Mouse (Mus musculus): ENCODE measurements around the gene Lmntd1. TPM values are rescaled to one million over a fixed set of nuclear protein-coding genes. Genes with fewer than 3 reads are reported as not detected.
A peak's percentile ranks its signal among the peaks of the same experiment; 100 is the strongest.

The Lmntd1 gene
- polyA plus RNA-seq, 1 experiment from 2014 or later, result 0.15 TPM

- Histone ChIP-seq H3K9me3 (no peaks in the 10 kb centered on the region), H3K36me3 (replicated peaks) (no peaks in the 10 kb centered on the region), H3K4me3 (no peak overlapping the region), H3K27ac (replicated peaks) (0 out of 2 replicates have a peak overlapping the region, but pooled peaks have one; percentile 37), H3K4me1 (peaks cover 30% of the 10 kb centered on the region), H3K27me3 (replicated peaks; ENCODE audit: low read depth, poor library complexity, severe bottlenecking) (no peaks in the 10 kb centered on the region)
- DNase-seq (ENCODE audit: low spot score), result no peak
- WGBS, result 86% methylated on average over 8 of the region's 8 CpGs
Observed at GRCm38 (mm10) chr6:145433897-145434296, 180.2 kb downstream of the Lmntd1 start.

GRCm38 (mm10) chr6:145432711-145433708 lies 181.1 kb downstream of the Lmntd1 start:
- Histone ChIP-seq H3K36me3 (replicated peaks) (no peaks in the 10 kb centered on the region), H3K9me3 (no peaks in the 10 kb centered on the region), H3K4me3 (no peak overlapping the region), H3K4me1 (peaks cover 30% of the 10 kb centered on the region), H3K27ac (replicated peaks) (peak overlapping the region; percentile 67), H3K27me3 (replicated peaks; ENCODE audit: low read depth, poor library complexity, severe bottlenecking) (no peaks in the 10 kb centered on the region)
- peak; percentile 56 for DNase-seq (ENCODE audit: low spot score)
- 64% methylated on average over 11 of the region's 11 CpGs for WGBS

- WGBS, result 50% methylated on average over 14 of the region's 14 CpGs
- Histone ChIP-seq H3K27ac (replicated peaks) (peak overlapping the region; percentile 79), H3K36me3 (replicated peaks) (no peaks in the 10 kb centered on the region), H3K4me1 (peaks cover 30% of the 10 kb centered on the region), H3K27me3 (replicated peaks; ENCODE audit: low read depth, poor library complexity, severe bottlenecking) (no peaks in the 10 kb centered on the region), H3K9me3 (no peaks in the 10 kb centered on the region), H3K4me3 (peak overlapping the region; percentile 17; the same call in 1 of the 2 replicates)
- DNase-seq (ENCODE audit: low spot score), result peak; percentile 51
Observed at GRCm38 (mm10) chr6:145431747-145432146, 182.4 kb downstream of the Lmntd1 start.

GRCm38 (mm10) chr6:145427411-145427810 lies 186.7 kb downstream of the Lmntd1 start:
- DNase-seq (ENCODE audit: low spot score), result no peak
- no peaks in the 10 kb centered on the region for H3K9me3 ChIP-seq
- H3K36me3 ChIP-seq (replicated peaks), result no peaks in the 10 kb centered on the region
- no peak overlapping the region for H3K4me3 ChIP-seq
- H3K27ac ChIP-seq (replicated peaks), result no peak overlapping the region
- peaks cover 18% of the 10 kb centered on the region for H3K4me1 ChIP-seq
- WGBS, result 86% methylated on average over 15 of the region's 15 CpGs
- no peaks in the 10 kb centered on the region; the same call in 1 of the 2 replicates for H3K27me3 ChIP-seq (replicated peaks; ENCODE audit: low read depth, poor library complexity, severe bottlenecking)

GRCm38 (mm10) chr6:145426501-145426900 lies 187.6 kb downstream of the Lmntd1 start:
- no peak overlapping the region for H3K27ac ChIP-seq (replicated peaks)
- peaks cover 9% of the 10 kb centered on the region for H3K4me1 ChIP-seq
- WGBS, result 81% methylated on average over 10 of the region's 10 CpGs
- H3K9me3 ChIP-seq, result no peaks in the 10 kb centered on the region
- no peaks in the 10 kb centered on the region for H3K36me3 ChIP-seq (replicated peaks)
- H3K27me3 ChIP-seq (replicated peaks; ENCODE audit: low read depth, poor library complexity, severe bottlenecking), result no peaks in the 10 kb centered on the region; the same call in 1 of the 2 replicates
- DNase-seq (ENCODE audit: low spot score), result no peak
- no peak overlapping the region for H3K4me3 ChIP-seq

- 78% methylated on average over 1 of the region's 1 CpGs for WGBS
- Histone ChIP-seq H3K27ac (replicated peaks) (no peak overlapping the region; the same call in 1 of the 2 replicates), H3K4me1 (peaks cover 5% of the 10 kb centered on the region; the same call in 1 of the 2 replicates), H3K27me3 (replicated peaks; ENCODE audit: low read depth, poor library complexity, severe bottlenecking) (no peaks in the 10 kb centered on the region; the same call in 1 of the 2 replicates), H3K4me3 (no peak overlapping the region), H3K36me3 (replicated peaks) (no peaks in the 10 kb centered on the region), H3K9me3 (no peaks in the 10 kb centered on the region)
- no peak for DNase-seq (ENCODE audit: low spot score)
Observed at GRCm38 (mm10) chr6:145424156-145424555, 190.0 kb downstream of the Lmntd1 start.

GRCm38 (mm10) chr6:145423484-145423883 lies 190.6 kb downstream of the Lmntd1 start:
- 83% methylated on average over 12 of the region's 12 CpGs for WGBS
- H3K4me3 ChIP-seq, result no peak overlapping the region
- H3K9me3 ChIP-seq, result no peaks in the 10 kb centered on the region
- no peaks in the 10 kb centered on the region for H3K36me3 ChIP-seq (replicated peaks)
- no peak for DNase-seq (ENCODE audit: low spot score)
- no peak overlapping the region for H3K27ac ChIP-seq (replicated peaks)
- H3K4me1 ChIP-seq, result peaks cover 5% of the 10 kb centered on the region; the same call in 1 of the 2 replicates
- no peaks in the 10 kb centered on the region; the same call in 1 of the 2 replicates for H3K27me3 ChIP-seq (replicated peaks; ENCODE audit: low read depth, poor library complexity, severe bottlenecking)

GRCm38 (mm10) chr6:145421666-145422065 lies 192.5 kb downstream of the Lmntd1 start:
- Histone ChIP-seq H3K4me1 (peaks cover 10% of the 10 kb centered on the region), H3K36me3 (replicated peaks) (no peaks in the 10 kb centered on the region), H3K4me3 (no peak overlapping the region), H3K27me3 (replicated peaks; ENCODE audit: low read depth, poor library complexity, severe bottlenecking) (no peaks in the 10 kb centered on the region; the same call in 1 of the 2 replicates), H3K9me3 (no peaks in the 10 kb centered on the region), H3K27ac (replicated peaks) (no peak overlapping the region)
- 90% methylated on average over 9 of the region's 9 CpGs for WGBS
- DNase-seq (ENCODE audit: low spot score), result no peak

GRCm38 (mm10) chr6:145420407-145420806 lies 193.7 kb downstream of the Lmntd1 start:
- H3K27me3 ChIP-seq (replicated peaks; ENCODE audit: low read depth, poor library complexity, severe bottlenecking), result no peaks in the 10 kb centered on the region
- H3K9me3 ChIP-seq, result no peaks in the 10 kb centered on the region
- no peak overlapping the region for H3K27ac ChIP-seq (replicated peaks)
- H3K4me3 ChIP-seq, result no peak overlapping the region
- no peak for DNase-seq (ENCODE audit: low spot score)
- peaks cover 10% of the 10 kb centered on the region for H3K4me1 ChIP-seq
- 69% methylated on average over 4 of the region's 4 CpGs for WGBS
- no peaks in the 10 kb centered on the region for H3K36me3 ChIP-seq (replicated peaks)

GRCm38 (mm10) chr6:145418856-145419255 lies 195.3 kb downstream of the Lmntd1 start:
- Histone ChIP-seq H3K9me3 (no peaks in the 10 kb centered on the region), H3K36me3 (replicated peaks) (no peaks in the 10 kb centered on the region), H3K27me3 (replicated peaks; ENCODE audit: low read depth, poor library complexity, severe bottlenecking) (no peaks in the 10 kb centered on the region), H3K27ac (replicated peaks) (no peak overlapping the region), H3K4me1 (peaks cover 10% of the 10 kb centered on the region), H3K4me3 (no peak overlapping the region)
- DNase-seq (ENCODE audit: low spot score), result no peak
- 93% methylated on average over 5 of the region's 5 CpGs for WGBS

- H3K4me3 ChIP-seq, result no peak overlapping the region
- no peak for DNase-seq (ENCODE audit: low spot score)
- 80% methylated on average over 8 of the region's 8 CpGs for WGBS
Observed at GRCm38 (mm10) chr6:145417720-145418440, 196.2 kb downstream of the Lmntd1 start.

GRCm38 (mm10) chr6:145417014-145417719 lies 197.0 kb downstream of the Lmntd1 start:
- no peaks in the 10 kb centered on the region for H3K9me3 ChIP-seq
- no peak overlapping the region for H3K27ac ChIP-seq (replicated peaks)
- peaks cover 5% of the 10 kb centered on the region; the same call in 1 of the 2 replicates for H3K4me1 ChIP-seq
- DNase-seq (ENCODE audit: low spot score), result peak; percentile 69
- no peaks in the 10 kb centered on the region for H3K36me3 ChIP-seq (replicated peaks)
- H3K4me3 ChIP-seq, result no peak overlapping the region
- 73% methylated on average over 16 of the region's 16 CpGs for WGBS
- H3K27me3 ChIP-seq (replicated peaks; ENCODE audit: low read depth, poor library complexity, severe bottlenecking), result no peaks in the 10 kb centered on the region

More at GRCm38 (mm10) chr6:145417720-145418440, 196.2 kb downstream of the Lmntd1 start:
- Histone ChIP-seq H3K9me3 (no peaks in the 10 kb centered on the region), H3K27me3 (replicated peaks; ENCODE audit: low read depth, poor library complexity, severe bottlenecking) (no peaks in the 10 kb centered on the region), H3K4me1 (peaks cover 5% of the 10 kb centered on the region; the same call in 1 of the 2 replicates), H3K36me3 (replicated peaks) (no peaks in the 10 kb centered on the region), H3K27ac (replicated peaks) (peak overlapping the region; percentile 10; the same call in 1 of the 2 replicates)
